Mouse (Mus musculus): ENCODE results near the gene Epas1. TPM values are rescaled to one million over a fixed set of nuclear protein-coding genes. Genes with fewer than 3 reads are reported as not detected.
A peak's percentile ranks its signal among the peaks of the same experiment; 100 is the strongest.

Gene Epas1
- polyA plus RNA-seq, 1 experiment from 2014 or later = 5.3 TPM

GRCm38 (mm10) chr17:86726480-86726879 is 27.0 kb upstream of the Epas1 start:
- Histone ChIP-seq H3K27me3 (ENCODE audit: control insufficient read depth, insufficient read depth, low read length) (no peaks in the 10 kb centered on the region), H3K4me2 (ENCODE audit: low read depth, low read length) (0 out of 2 replicates have a peak overlapping the region, but pooled peaks have one; percentile 9), H3K4me1 (ENCODE audit: control insufficient read depth, insufficient read depth, low read length) (peaks cover 14% of the 10 kb centered on the region), H3K9me3 (replicated peaks; ENCODE audit: control insufficient read depth, low read length) (no peaks in the 10 kb centered on the region), H3K27ac (ENCODE audit: low read length) (peak overlapping the region; percentile 76), H3K36me3 (ENCODE audit: control insufficient read depth, insufficient read depth, low read length) (no peaks in the 10 kb centered on the region), H3K4me3 (replicated peaks; ENCODE audit: low read length) (no peak overlapping the region), H3K9ac (ENCODE audit: low read length) (no peak overlapping the region)
- no peak for ATAC-seq (ENCODE audit: insufficient read depth, low FRiP score)
- 52% methylated on average over 7 of the region's 7 CpGs for WGBS

GRCm38 (mm10) chr17:86727031-86727430 is 26.5 kb upstream of the Epas1 start:
- Histone ChIP-seq H3K9ac (ENCODE audit: low read length) (no peak overlapping the region), H3K4me1 (ENCODE audit: control insufficient read depth, insufficient read depth, low read length) (peaks cover 15% of the 10 kb centered on the region), H3K9me3 (replicated peaks; ENCODE audit: control insufficient read depth, low read length) (no peaks in the 10 kb centered on the region), H3K4me2 (ENCODE audit: low read depth, low read length) (0 out of 2 replicates have a peak overlapping the region, but pooled peaks have one; percentile 9), H3K36me3 (ENCODE audit: control insufficient read depth, insufficient read depth, low read length) (no peaks in the 10 kb centered on the region), H3K27ac (ENCODE audit: low read length) (peak overlapping the region; percentile 76), H3K4me3 (replicated peaks; ENCODE audit: low read length) (no peak overlapping the region), H3K27me3 (ENCODE audit: control insufficient read depth, insufficient read depth, low read length) (no peaks in the 10 kb centered on the region)
- peak; percentile 56; the same call in 1 of the 2 replicates for ATAC-seq (ENCODE audit: insufficient read depth, low FRiP score)
- 42% methylated on average over 7 of the region's 7 CpGs for WGBS

- Histone ChIP-seq H3K9ac (ENCODE audit: low read length) (no peak overlapping the region), H3K36me3 (ENCODE audit: control insufficient read depth, insufficient read depth, low read length) (no peaks in the 10 kb centered on the region), H3K27ac (ENCODE audit: low read length) (no peak overlapping the region), H3K27me3 (ENCODE audit: control insufficient read depth, insufficient read depth, low read length) (no peaks in the 10 kb centered on the region), H3K4me1 (ENCODE audit: control insufficient read depth, insufficient read depth, low read length) (peaks cover 18% of the 10 kb centered on the region), H3K4me3 (replicated peaks; ENCODE audit: low read length) (no peak overlapping the region), H3K9me3 (replicated peaks; ENCODE audit: control insufficient read depth, low read length) (no peaks in the 10 kb centered on the region), H3K4me2 (ENCODE audit: low read depth, low read length) (no peak overlapping the region)
- ATAC-seq (ENCODE audit: insufficient read depth, low FRiP score) = no peak
- WGBS = 79% methylated on average over 6 of the region's 6 CpGs
These were observed 22.2 kb upstream of the Epas1 start for GRCm38 (mm10) chr17:86731273-86731672.

- Histone ChIP-seq H3K27ac (ENCODE audit: low read length) (no peak overlapping the region; the same call in 1 of the 2 replicates), H3K36me3 (ENCODE audit: control insufficient read depth, insufficient read depth, low read length) (no peaks in the 10 kb centered on the region), H3K9me3 (replicated peaks; ENCODE audit: control insufficient read depth, low read length) (no peaks in the 10 kb centered on the region), H3K9ac (ENCODE audit: low read length) (no peak overlapping the region; the same call in 1 of the 2 replicates), H3K4me3 (replicated peaks; ENCODE audit: low read length) (no peak overlapping the region), H3K4me2 (ENCODE audit: low read depth, low read length) (peak overlapping the region; percentile 26; the same call in 1 of the 2 replicates), H3K4me1 (ENCODE audit: control insufficient read depth, insufficient read depth, low read length) (peaks cover 14% of the 10 kb centered on the region), H3K27me3 (ENCODE audit: control insufficient read depth, insufficient read depth, low read length) (no peaks in the 10 kb centered on the region)
- peak; percentile 92 for ATAC-seq (ENCODE audit: insufficient read depth, low FRiP score)
- WGBS = 7% methylated on average over 11 of the region's 11 CpGs
These were observed 21.5 kb upstream of the Epas1 start for GRCm38 (mm10) chr17:86732024-86732423.

GRCm38 (mm10) chr17:86732522-86732921 is 21.0 kb upstream of the Epas1 start:
- H3K4me1 ChIP-seq (ENCODE audit: control insufficient read depth, insufficient read depth, low read length) = peaks cover 10% of the 10 kb centered on the region
- ATAC-seq (ENCODE audit: insufficient read depth, low FRiP score) = no peak
- H3K4me2 ChIP-seq (ENCODE audit: low read depth, low read length) = peak overlapping the region; percentile 26; the same call in 1 of the 2 replicates
- 73% methylated on average over 1 of the region's 1 CpGs for WGBS
- H3K9me3 ChIP-seq (replicated peaks; ENCODE audit: control insufficient read depth, low read length) = no peaks in the 10 kb centered on the region
- H3K27me3 ChIP-seq (ENCODE audit: control insufficient read depth, insufficient read depth, low read length) = no peaks in the 10 kb centered on the region
- H3K4me3 ChIP-seq (replicated peaks; ENCODE audit: low read length) = no peak overlapping the region
- no peak overlapping the region; the same call in 1 of the 2 replicates for H3K27ac ChIP-seq (ENCODE audit: low read length)
- no peaks in the 10 kb centered on the region for H3K36me3 ChIP-seq (ENCODE audit: control insufficient read depth, insufficient read depth, low read length)
- H3K9ac ChIP-seq (ENCODE audit: low read length) = no peak overlapping the region

DNA sequence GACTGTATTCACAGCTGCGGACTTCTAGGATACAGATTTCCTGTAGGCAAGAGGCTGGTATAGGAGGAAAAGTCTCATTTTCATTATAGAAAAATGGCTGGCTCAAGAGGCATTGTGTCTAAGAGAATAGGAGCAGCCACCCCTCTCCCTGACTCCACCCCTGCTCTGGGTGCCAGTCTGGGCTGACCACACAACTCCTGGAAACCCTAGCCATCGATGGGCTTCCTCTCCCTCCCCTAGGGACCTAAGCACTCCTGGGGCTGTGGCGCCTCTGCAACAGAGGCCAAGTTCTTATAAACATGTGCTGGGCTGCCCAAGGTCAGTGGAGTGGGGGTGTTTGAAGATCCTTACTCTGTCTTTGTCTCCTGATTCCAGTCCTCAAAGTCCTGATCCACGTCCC is 19.9 kb upstream of the Epas1 start:
- no peak overlapping the region for H3K4me2 ChIP-seq (ENCODE audit: low read depth, low read length)
- 68% methylated on average over 4 of the region's 4 CpGs for WGBS
- no peaks in the 10 kb centered on the region for H3K9me3 ChIP-seq (replicated peaks; ENCODE audit: control insufficient read depth, low read length)
- H3K4me1 ChIP-seq (ENCODE audit: control insufficient read depth, insufficient read depth, low read length) = peaks cover 4% of the 10 kb centered on the region; the same call in 1 of the 2 replicates
- no peak overlapping the region for H3K27ac ChIP-seq (ENCODE audit: low read length)
- H3K36me3 ChIP-seq (ENCODE audit: control insufficient read depth, insufficient read depth, low read length) = no peaks in the 10 kb centered on the region
- H3K9ac ChIP-seq (ENCODE audit: low read length) = no peak overlapping the region
- 0 out of 2 replicates have a peak, but pooled peaks have one; percentile 42 for ATAC-seq (ENCODE audit: insufficient read depth, low FRiP score)
- H3K27me3 ChIP-seq (ENCODE audit: control insufficient read depth, insufficient read depth, low read length) = no peaks in the 10 kb centered on the region
- H3K4me3 ChIP-seq (replicated peaks; ENCODE audit: low read length) = no peak overlapping the region

GRCm38 (mm10) chr17:86738477-86738876 is 15.0 kb upstream of the Epas1 start:
- H3K4me3 ChIP-seq (replicated peaks; ENCODE audit: low read length) = no peak overlapping the region
- H3K27ac ChIP-seq (ENCODE audit: low read length) = no peak overlapping the region
- WGBS = 72% methylated on average over 6 of the region's 6 CpGs
- H3K9me3 ChIP-seq (replicated peaks; ENCODE audit: control insufficient read depth, low read length) = no peaks in the 10 kb centered on the region
- H3K4me2 ChIP-seq (ENCODE audit: low read depth, low read length) = no peak overlapping the region
- no peak for ATAC-seq (ENCODE audit: insufficient read depth, low FRiP score)
- H3K9ac ChIP-seq (ENCODE audit: low read length) = no peak overlapping the region
- no peaks in the 10 kb centered on the region for H3K4me1 ChIP-seq (ENCODE audit: control insufficient read depth, insufficient read depth, low read length)
- no peaks in the 10 kb centered on the region for H3K36me3 ChIP-seq (ENCODE audit: control insufficient read depth, insufficient read depth, low read length)
- H3K27me3 ChIP-seq (ENCODE audit: control insufficient read depth, insufficient read depth, low read length) = no peaks in the 10 kb centered on the region

DNA sequence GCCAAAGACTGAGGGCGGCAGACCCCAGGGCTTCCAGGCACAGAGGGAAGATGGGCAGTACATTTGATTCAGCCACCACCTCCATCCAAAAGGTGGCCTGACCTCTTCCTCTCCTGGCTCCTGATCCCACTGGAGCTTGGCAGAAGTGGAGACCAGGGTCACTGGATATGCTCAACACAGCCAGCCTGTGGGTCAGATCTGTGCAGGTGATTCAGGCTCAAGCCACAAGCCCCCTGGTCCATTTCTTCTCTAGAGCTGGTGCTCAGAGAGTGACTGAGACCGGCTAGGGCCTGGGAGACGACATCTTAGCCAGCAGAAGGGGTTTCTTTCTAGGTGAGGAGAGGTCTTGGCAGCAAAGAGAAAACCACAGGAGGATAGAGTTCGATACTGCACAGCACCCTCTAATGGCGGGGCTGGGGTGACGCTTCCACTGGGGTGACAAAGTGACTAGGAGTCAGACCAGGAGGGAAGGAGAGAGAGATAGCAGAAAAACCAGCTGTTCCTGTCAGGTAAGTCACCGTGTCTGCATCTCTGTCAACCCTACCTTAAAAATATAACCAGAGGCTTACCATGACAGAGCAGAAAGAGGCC is 10.1 kb upstream of the Epas1 start:
- no peaks in the 10 kb centered on the region for H3K27me3 ChIP-seq (ENCODE audit: control insufficient read depth, insufficient read depth, low read length)
- ATAC-seq (ENCODE audit: insufficient read depth, low FRiP score) = no peak
- H3K36me3 ChIP-seq (ENCODE audit: control insufficient read depth, insufficient read depth, low read length) = no peaks in the 10 kb centered on the region
- H3K9me3 ChIP-seq (replicated peaks; ENCODE audit: control insufficient read depth, low read length) = no peaks in the 10 kb centered on the region
- H3K27ac ChIP-seq (ENCODE audit: low read length) = no peak overlapping the region
- H3K4me1 ChIP-seq (ENCODE audit: control insufficient read depth, insufficient read depth, low read length) = no peaks in the 10 kb centered on the region
- no peak overlapping the region for H3K4me2 ChIP-seq (ENCODE audit: low read depth, low read length)
- no peak overlapping the region for H3K9ac ChIP-seq (ENCODE audit: low read length)
- no peak overlapping the region for H3K4me3 ChIP-seq (replicated peaks; ENCODE audit: low read length)
- WGBS = 85% methylated on average over 7 of the region's 7 CpGs

DNA sequence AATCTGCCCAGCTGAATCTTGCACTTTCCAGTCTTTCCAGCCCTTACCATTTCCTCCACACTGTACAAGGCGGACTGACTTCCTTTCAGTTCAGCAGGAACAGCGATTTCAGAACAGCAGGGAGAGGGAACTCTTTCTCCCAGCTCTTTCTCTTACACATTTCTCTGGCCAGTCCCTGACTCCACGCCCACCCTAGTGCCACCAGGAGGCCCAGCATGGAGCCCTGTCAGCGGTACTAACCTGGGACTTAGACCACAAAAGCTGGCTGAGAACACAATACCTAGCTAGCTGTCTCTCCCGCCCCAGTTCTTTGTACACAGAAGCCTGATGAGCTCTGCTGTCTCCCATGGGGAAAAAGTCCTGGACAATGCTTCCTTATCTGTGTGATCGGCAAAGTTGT is 8.6 kb upstream of the Epas1 start:
- Histone ChIP-seq H3K4me1 (ENCODE audit: control insufficient read depth, insufficient read depth, low read length) (no peaks in the 10 kb centered on the region), H3K36me3 (ENCODE audit: control insufficient read depth, insufficient read depth, low read length) (no peaks in the 10 kb centered on the region), H3K9ac (ENCODE audit: low read length) (no peak overlapping the region), H3K4me3 (replicated peaks; ENCODE audit: low read length) (no peak overlapping the region), H3K27ac (ENCODE audit: low read length) (no peak overlapping the region), H3K27me3 (ENCODE audit: control insufficient read depth, insufficient read depth, low read length) (no peaks in the 10 kb centered on the region), H3K9me3 (replicated peaks; ENCODE audit: control insufficient read depth, low read length) (no peaks in the 10 kb centered on the region), H3K4me2 (ENCODE audit: low read depth, low read length) (no peak overlapping the region)
- WGBS = 38% methylated on average over 6 of the region's 6 CpGs
- ATAC-seq (ENCODE audit: insufficient read depth, low FRiP score) = no peak

Data from stomach, embryonic 16.5 days (tissue).